Mouse (Mus musculus) thymus, adult 2 months (tissue): ENCODE results near the gene Spred3.

Experiments
- CTCF ChIP-seq: fragments of 200-500 bp; IDR thresholded peaks from 2 replicates; pipeline ENCODE4 v1.5.1; 2012; ENCODE audit warnings: mild to moderate bottlenecking, control low read depth, low read length, moderate library complexity, borderline replicate concordance; ENCODE audit not compliant: control insufficient read depth, poor library complexity, insufficient read depth; ENCODE audit errors: extremely low read depth
- POLR2A ChIP-seq: fragments of 200-500 bp; IDR thresholded peaks from 2 replicates; pipeline ENCODE4 v1.6.1; 2012; ENCODE audit warnings: mild to moderate bottlenecking, low read length, control low read depth, moderate library complexity; ENCODE audit not compliant: control insufficient read depth, poor library complexity, insufficient read depth; ENCODE audit errors: extremely low read depth

DNA sequence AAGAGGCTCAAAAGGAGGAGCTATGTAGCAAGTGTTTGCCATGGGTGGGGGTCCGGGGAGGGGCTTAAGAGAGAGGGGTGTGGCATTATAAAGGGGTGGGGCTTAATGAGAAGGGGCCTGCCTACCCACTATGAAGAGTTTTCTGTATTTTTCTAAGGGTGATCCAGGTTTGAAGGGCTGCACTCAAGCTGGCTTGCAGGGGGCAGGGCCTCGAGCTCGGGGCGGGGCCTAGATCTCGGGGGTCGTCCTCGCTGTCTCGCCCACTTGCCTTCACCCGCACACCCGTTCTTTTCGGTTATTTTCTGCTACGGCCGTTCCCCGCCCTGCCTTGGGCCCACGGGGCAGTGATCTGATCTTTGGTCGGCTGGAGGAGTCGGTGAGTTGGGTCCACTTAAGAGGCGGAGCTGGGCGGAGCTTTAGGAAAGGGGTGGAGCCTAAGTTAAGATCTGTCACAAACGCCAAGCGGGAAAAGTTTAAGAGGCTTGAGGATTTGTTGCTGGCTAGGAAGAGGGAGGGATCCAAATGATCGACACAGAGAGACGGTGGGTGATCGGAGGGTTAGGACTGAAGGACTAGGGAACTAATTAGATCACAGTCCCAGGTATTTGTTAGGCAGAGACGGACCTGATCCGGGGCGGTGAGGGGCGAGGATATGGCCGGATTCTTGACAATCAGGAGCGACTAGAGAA lies at the start of gene Spred3, which contains the start of gene Ggn:
- TF ChIP-seq CTCF (no peak), POLR2A (no peak)
